Comparison of ENCODE assay signal across 8 mouse cellular contexts in genomic region chr1:36252791-36253190, GRCm38 (mm10). TPM values are rescaled to one million over a fixed set of nuclear protein-coding genes. Genes with fewer than 3 reads are reported as not detected.
A peak's percentile ranks its signal among the peaks of the same experiment; 100 is the strongest.
DNase-seq lines count a peak whose midpoint lies in the region; ATAC-seq lines count a peak whose summit lies in the region.

No protein-coding gene starts in this region.

- peaks cover 10% of the 10 kb centered on the region for H3K4me1 ChIP-seq in intestine, embryonic 16.5 days (ENCODE audit: control insufficient read depth, insufficient read depth, low read length)

- intact Hi-C loops in left cerebral cortex, postnatal 25 days (cut with DNase I), result loop anchor here (1.0 to 10.0 kb wide), 4 partner anchors 27 to 1358 kb away; partner anchors contain the start of gene Hs6st1

- H3K27me3 ChIP-seq in intestine, embryonic 16.5 days (replicated peaks; ENCODE audit: control insufficient read depth, insufficient read depth, low read length), result no peaks in the 10 kb centered on the region

- DNase-seq in urinary bladder, postnatal 14 days (ENCODE audit: low spot score), result peak; percentile 75
- DNase-seq in urinary bladder, postnatal 10 days (ENCODE audit: low spot score), result no peak
- peak; percentile 84 to 86 for DNase-seq in cerebellum, postnatal 10 days
- DNase-seq in frontal cortex, postnatal 25 days (ENCODE audit: low spot score in 2 of 2), result peak; percentile 29 to 63
- peak; percentile 77 to 87 for DNase-seq in left cerebral cortex, postnatal 25 days (ENCODE audit: low spot score in 2 of 2)
- DNase-seq in mesoderm, embryonic 11.5 days (ENCODE audit: low read depth, low spot score), result peak; percentile 87
- DNase-seq in spleen, postnatal 10 days (ENCODE audit: low spot score in 2 of 2), result peak; percentile 50 to 78

- H3K9ac ChIP-seq in intestine, embryonic 16.5 days (ENCODE audit: low read depth, low read length), result no peak overlapping the region

- H3K27ac ChIP-seq in intestine, embryonic 16.5 days (ENCODE audit: low read length), result no peak overlapping the region

- peaks cover 7% of the 10 kb centered on the region for H3K9me3 ChIP-seq in intestine, embryonic 16.5 days (ENCODE audit: control insufficient read depth, low read length)

- no peaks in the 10 kb centered on the region for H3K36me3 ChIP-seq in intestine, embryonic 16.5 days (ENCODE audit: control insufficient read depth, insufficient read depth, low read length)

- no peak overlapping the region for H3K4me2 ChIP-seq in intestine, embryonic 16.5 days (ENCODE audit: low read depth, low read length)

- ATAC-seq in intestine, embryonic 16.5 days, result peak; percentile 58

- H3K4me3 ChIP-seq in intestine, embryonic 16.5 days (ENCODE audit: low read length), result no peak overlapping the region

- 9% methylated on average over 6 of the region's 6 CpGs for WGBS in intestine, embryonic 16.5 days

RNA-seq across cellular contexts. Expression of gene Uggt1, which starts 8.3 kb away (rescaled TPM):
- polyA plus RNA-seq in intestine, embryonic 16.5 days (2015; fragmentation: Nextera tagmentation; extraction: Ambion mirVana), result 44.6 and 49.5 TPM in 2 replicates
- 10 to 100 TPM; 48.7 to 51.7 TPM for total RNA-seq in left cerebral cortex, postnatal 25 days (2021)

RNA-seq across cellular contexts. Expression of gene Neurl3, which starts 21.7 kb away (rescaled TPM):
- 29.6 and 31.0 TPM in 2 replicates for polyA plus RNA-seq in intestine, embryonic 16.5 days (2015; fragmentation: Nextera tagmentation; extraction: Ambion mirVana)
- under 1 TPM in 1 of 2 experiments, not detected in 1; 0.71 TPM for total RNA-seq in left cerebral cortex, postnatal 25 days (2021)

RNA-seq across cellular contexts. Expression of gene Arid5a, which starts 54.7 kb away (rescaled TPM):
- 4.1 and 4.8 TPM in 2 replicates for polyA plus RNA-seq in intestine, embryonic 16.5 days (2015; fragmentation: Nextera tagmentation; extraction: Ambion mirVana)
- 10 to 100 TPM; 14.9 to 16.4 TPM for total RNA-seq in left cerebral cortex, postnatal 25 days (2021)
